14 mouse cellular contexts compared by ENCODE assay signal in genomic region chr6:92883131-92883900, GRCm38 (mm10). TPM values are rescaled to one million over a fixed set of nuclear protein-coding genes. Genes with fewer than 3 reads are reported as not detected.
DNase-seq lines count a peak whose midpoint lies in the region; TF ChIP-seq lines count a peak whose summit lies in the region.
"Had no signal": no experiment of that assay in that cellular context is flagged by ENCODE, and none has a peak within 500 bp of the region (broad histone marks: within the 10 kb centered on the region; RNA-seq: fewer than 3 reads in every experiment).

No protein-coding gene starts in this region.

- no peaks in the 10 kb centered on the region for H3K27me3 ChIP-seq in limb, embryonic 10.5 days (ENCODE audit: low read depth, poor library complexity, severe bottlenecking)
- H3K27me3 ChIP-seq: embryonic facial prominence, embryonic 13.5 days had no signal

- intact Hi-C loops in heart, postnatal 14 days (cut with DNase I): no loop called here

- TF ChIP-seq POLR2A in brain, embryonic 14.5 days (IDR thresholded peaks at IDR 0.05; ENCODE audit: borderline replicate concordance, extremely low read depth, insufficient read depth, insufficient read length, poor library complexity, severe bottlenecking): no peak

- H3K27ac ChIP-seq in limb, embryonic 10.5 days: no peak overlapping the region
- H3K27ac ChIP-seq: embryonic facial prominence, embryonic 13.5 days had no signal

- no peak overlapping the region for H3K4me3 ChIP-seq in limb, embryonic 10.5 days
- H3K4me3 ChIP-seq: embryonic facial prominence, embryonic 13.5 days had no signal

- H3K4me1 ChIP-seq in limb, embryonic 10.5 days: peaks cover 16% of the 10 kb centered on the region

- no peak for TF ChIP-seq CTCF in brain, embryonic 14.5 days (IDR thresholded peaks at IDR 0.05; ENCODE audit: borderline replicate concordance, extremely low read depth, insufficient read depth, insufficient read length)

- no peaks in the 10 kb centered on the region for H3K9me3 ChIP-seq in limb, embryonic 10.5 days (replicated peaks)
- H3K9me3 ChIP-seq: embryonic facial prominence, embryonic 13.5 days had no signal

- 57% methylated on average over 9 of the region's 9 CpGs for WGBS in limb, embryonic 10.5 days

- peak; percentile 73 for DNase-seq in heart, adult 11 months
- no peak for DNase-seq in heart, postnatal 14 days
- DNase-seq in brain, embryonic 14.5 days (ENCODE audit: low read depth): peak; percentile 31
- peak; percentile 22 for DNase-seq in kidney, adult 18-20 months
- peak; percentile 28 for DNase-seq in limb, embryonic 10.5 days (ENCODE audit: low spot score)
- DNase-seq in gastrocnemius, postnatal 10 days: no peak
- no peak for DNase-seq in urinary bladder, postnatal 10 days (ENCODE audit: low spot score)
- no peak for DNase-seq in adrenal gland, postnatal 10 days
- DNase-seq: adrenal gland, postnatal 14 days; cerebellum, adult 18-20 months; lung, adult 2 months had no signal

- H3K36me3 ChIP-seq in limb, embryonic 10.5 days: peaks cover 19% of the 10 kb centered on the region

RNA-seq across cellular contexts. Expression of gene Gm15737, which starts 14.2 kb away (rescaled TPM):
- under 1 TPM; 0.36 to 0.37 TPM for total RNA-seq in heart, postnatal 14 days (2021)
- not detected in 2 replicates for polyA plus RNA-seq in brain, embryonic 14.5 days (2012; rRNA removed)
- polyA plus RNA-seq in limb, embryonic 10.5 days (2016; fragmentation: Nextera tagmentation; extraction: Ambion mirVana): not detected in 2 replicates
- under 1 TPM; 0.68 to 0.92 TPM for total RNA-seq in gastrocnemius, postnatal 10 days (2021)
- not detected for total RNA-seq in adrenal gland, postnatal 10 days (2021)
- total RNA-seq: adrenal gland, postnatal 14 days; left cerebral cortex, adult 18-20 months; megakaryocyte progenitor cell, adult 5-6 weeks had no signal
- polyA plus RNA-seq: embryonic facial prominence, embryonic 13.5 days; lung, adult 2 months had no signal

RNA-seq across cellular contexts. Expression of gene Adamts9, which starts 60.0 kb away (rescaled TPM):
- total RNA-seq in heart, postnatal 14 days (2021): 10 to 100 TPM; 37.9 to 39.7 TPM
- 2.0 and 4.2 TPM in 2 replicates for polyA plus RNA-seq in brain, embryonic 14.5 days (2012; rRNA removed)
- polyA plus RNA-seq in limb, embryonic 10.5 days (2016; fragmentation: Nextera tagmentation; extraction: Ambion mirVana): 2.5 and 3.0 TPM in 2 replicates
- 10 to 100 TPM; 17.8 to 27.5 TPM for total RNA-seq in gastrocnemius, postnatal 10 days (2021)
- total RNA-seq in adrenal gland, postnatal 10 days (2021): 10 to 100 TPM; 44.9 to 47.4 TPM
- total RNA-seq: megakaryocyte progenitor cell, adult 5-6 weeks had no signal

Comparison
In these comparisons a context has a peak if more than half of its experiments do, and no peak if none do; other contexts are left out.
1. DNase-seq: peak in heart, adult 11 months (single experiment), brain, embryonic 14.5 days (single experiment), kidney, adult 18-20 months (single experiment) and limb, embryonic 10.5 days (single experiment); none in heart, postnatal 14 days (0 of 2), gastrocnemius, postnatal 10 days (single experiment), urinary bladder, postnatal 10 days (single experiment) and adrenal gland, postnatal 10 days (single experiment).